Mouse (Mus musculus) spleen, embryonic (tissue): ENCODE measurements around the gene Slc38a8.

Experiments
- CTCF ChIA-PET: fragments of 350-600 bp; sonication (Branson Sonifier 250); formaldehyde crosslinking; loops from one replicate; lab custom pipeline; 2022; lab: Charles Lee

Gene Slc38a8

DNA sequence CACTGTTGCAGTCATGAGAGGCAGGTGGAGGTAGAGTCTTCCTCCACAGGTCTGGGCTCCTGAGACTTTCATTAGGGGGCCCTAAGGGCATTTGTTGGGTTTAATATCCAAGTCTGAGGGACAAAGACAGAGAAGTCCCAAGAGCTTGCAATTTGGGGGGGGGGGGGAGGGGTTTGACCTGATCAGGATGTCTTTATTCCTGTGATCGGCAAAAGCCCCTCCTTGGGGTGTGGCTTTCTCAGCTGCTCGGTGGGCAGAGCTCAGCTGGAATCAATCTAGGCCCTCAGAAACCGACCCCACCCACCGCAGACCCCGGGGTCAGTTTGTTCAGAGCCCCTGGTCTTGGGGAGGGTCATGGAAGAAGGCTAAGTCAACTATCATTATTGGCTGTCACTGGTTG is at the start of gene Slc38a8:
Slc38a8 (minus strand) TSS at position 101 of the 400 bp plus-strand sequence.
- CTCF ChIA-PET, result no interaction called here

DNA sequence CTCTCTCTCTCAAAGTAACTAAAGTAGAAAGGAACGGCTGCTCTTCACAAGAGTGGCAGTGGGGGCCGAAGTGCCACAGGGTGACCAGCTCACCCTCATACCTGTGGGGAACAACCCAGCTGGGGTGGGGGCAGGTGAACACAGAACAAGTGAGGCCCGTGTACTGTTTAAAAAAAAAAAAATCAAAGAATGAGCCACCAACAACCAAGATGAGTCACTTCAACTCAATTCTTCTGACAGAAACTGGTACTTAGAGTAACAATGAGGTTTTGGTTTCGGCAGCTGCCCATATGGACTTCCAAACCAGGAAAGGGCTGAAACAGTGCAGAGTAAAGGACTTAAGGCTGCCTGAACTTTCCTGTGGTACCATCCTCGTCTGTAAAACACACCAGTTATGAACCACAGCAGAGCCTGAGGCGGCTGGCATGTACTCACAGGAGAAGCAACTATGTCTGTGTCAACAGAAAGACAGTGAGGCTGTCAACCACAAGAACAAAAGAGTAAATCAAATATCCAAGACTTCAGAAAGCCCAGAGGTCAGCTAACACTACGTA is 47.1 kb upstream of the Slc38a8 start:
- CTCF ChIA-PET, result no interaction called here

DNA sequence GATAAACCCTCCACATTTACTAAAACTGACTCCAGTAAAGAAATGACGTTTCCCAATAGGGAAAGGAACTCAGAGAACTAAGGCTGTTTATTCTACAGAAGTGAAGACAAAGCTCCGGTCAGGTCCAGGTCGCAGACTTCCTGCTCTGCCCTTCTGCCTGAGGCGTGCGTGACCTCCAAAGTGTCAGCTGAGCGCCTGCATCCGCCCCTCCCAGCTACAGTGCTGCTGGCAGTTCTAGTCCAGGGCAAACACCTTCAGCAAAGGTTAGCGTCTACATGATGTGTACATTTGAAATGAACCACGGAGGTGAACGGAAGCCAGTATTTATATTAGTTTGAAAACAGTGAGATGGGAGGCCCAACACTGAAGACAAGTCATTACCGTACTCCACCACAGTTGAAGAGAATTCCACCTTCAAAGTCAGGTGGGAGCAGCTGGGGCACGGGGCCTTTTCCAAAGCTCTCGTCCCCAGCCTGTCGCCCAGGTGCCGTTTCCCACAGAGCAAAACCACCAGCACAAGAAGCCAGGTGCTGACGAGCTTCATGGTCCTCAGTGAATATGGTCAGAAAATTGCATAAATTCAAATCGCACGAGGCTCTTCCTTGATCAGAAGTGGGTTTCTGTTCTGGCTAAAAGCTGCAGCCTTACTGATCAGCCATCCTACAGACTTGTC is 45.7 kb upstream of the Slc38a8 start:
- CTCF ChIA-PET, result interaction anchor here (0.5 kb wide), 1 partner anchor 1011 kb away, joined by 17 read pairs; no protein-coding TSS in a partner anchor

DNA sequence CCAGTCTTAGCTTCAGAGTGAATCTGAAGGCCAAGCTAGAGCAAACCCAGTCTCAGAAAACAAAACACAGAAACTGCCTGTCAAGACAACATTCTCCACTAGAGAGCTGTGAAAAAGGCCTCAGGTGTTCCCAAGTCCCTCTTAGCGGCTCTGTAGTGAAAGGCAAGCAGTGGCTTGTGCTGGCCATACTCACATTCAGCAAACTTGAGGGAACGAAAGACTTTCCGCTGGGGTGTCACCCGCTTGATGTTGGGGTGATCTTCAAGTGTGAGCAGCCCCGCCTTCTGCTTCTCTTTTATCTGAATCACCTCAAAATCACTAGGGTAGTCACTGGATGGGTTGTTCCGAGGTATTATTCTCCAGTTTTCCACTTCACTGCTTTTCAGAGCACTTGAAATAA is 44.3 kb upstream of the Slc38a8 start:
- CTCF ChIA-PET, result no interaction called here

DNA sequence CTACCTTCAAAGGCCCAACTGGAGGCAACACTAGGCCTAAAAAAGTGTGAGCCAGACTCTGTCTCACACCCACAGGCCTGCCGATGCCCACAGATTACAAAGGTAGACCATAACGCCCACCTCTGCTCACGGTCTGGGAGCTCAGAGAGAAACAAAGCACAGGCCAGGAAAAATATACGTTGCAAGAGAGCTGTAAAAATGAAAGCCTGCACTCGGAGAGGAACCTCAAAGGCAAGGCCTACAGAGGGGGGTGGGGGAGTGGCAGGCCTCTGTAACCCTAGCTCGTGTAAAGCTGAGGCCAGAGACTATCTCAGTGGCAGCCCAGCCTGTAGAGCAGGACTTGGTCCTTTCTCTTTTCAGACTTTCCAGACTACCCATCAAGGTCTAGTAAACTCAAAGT is 43.7 kb upstream of the Slc38a8 start:
- CTCF ChIA-PET, result no interaction called here

DNA sequence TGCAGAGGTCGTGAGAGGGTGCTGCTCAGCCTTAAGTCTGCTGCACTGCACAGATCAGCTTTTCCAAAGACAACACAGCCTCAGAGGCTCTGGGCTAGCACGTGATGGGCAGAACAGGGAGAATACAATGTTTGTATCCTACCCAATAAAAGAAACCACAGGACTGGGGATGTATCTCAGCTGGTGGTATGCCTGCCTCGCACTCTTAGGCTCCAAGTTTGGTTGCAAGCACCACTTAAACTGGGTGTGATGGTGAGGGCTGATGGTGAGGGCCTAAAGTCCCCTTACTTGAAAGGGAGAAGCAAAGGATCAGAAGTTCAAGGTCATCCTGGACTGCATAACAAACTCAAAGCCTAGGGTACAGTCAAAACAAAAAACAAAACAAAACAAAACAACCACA is 43.1 kb upstream of the Slc38a8 start:
- CTCF ChIA-PET, result no interaction called here

DNA sequence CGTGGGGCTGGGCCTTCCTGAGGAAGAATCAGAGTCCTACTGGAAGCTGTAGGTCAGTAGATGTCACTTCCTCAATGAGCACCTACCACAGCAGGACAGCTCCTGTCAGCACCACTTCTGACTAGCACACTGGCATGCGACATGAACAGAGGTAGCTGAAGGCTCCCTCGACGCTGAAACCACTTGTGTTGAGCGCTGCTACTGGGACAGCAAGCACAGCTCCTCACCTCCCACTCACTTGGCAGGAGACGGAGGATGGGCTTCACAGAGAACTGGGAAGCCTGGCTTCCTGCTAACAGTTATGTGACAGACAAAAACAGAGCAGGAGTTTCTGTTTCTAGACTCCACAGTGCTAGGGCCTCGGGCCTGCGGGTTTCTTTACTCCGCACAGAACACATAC is 30.5 kb upstream of the Slc38a8 start:
- CTCF ChIA-PET, result interaction anchor here (0.6 kb wide), 1 partner anchor 93 kb away, joined by 3 read pairs; no protein-coding TSS in a partner anchor

DNA sequence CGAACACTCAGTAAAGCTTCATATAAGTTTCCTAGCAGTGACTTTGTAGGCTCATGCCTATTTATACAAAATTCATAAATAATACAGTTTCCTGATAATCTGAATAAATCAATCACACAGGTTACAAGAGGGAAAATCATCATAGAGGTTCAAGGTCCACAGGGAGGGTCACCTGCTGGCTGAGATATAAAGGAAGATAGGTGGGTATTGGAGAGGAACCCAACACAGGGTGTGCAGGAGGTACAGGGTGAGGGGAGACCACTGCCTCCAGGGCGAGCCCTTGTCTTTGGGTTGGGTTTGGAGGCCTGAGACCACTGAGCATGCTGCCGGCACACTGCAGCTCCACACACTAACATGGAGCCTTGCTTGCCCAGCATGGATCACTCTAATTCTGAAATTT is 29.9 kb upstream of the Slc38a8 start:
- CTCF ChIA-PET, result no interaction called here

DNA sequence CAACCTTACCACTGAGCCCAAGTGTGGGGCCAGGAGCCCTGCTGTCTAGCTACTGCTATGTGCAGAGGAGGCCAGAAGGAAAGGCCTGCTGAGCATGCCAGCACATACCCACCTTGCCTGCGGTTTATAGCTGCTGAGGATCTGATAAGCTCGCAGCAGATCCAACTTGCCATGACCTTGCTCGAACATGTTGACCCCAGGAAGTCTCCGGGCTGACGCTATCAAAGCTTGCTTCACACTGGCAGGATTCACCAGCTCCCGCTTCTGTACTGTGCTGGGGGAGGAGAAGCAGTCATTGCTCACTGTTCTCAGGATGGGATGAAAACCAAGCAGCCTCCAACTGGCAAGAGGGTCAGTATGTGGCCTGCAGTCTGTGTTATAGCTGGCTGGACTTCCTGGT is 29.4 kb upstream of the Slc38a8 start:
- CTCF ChIA-PET, result no interaction called here

DNA sequence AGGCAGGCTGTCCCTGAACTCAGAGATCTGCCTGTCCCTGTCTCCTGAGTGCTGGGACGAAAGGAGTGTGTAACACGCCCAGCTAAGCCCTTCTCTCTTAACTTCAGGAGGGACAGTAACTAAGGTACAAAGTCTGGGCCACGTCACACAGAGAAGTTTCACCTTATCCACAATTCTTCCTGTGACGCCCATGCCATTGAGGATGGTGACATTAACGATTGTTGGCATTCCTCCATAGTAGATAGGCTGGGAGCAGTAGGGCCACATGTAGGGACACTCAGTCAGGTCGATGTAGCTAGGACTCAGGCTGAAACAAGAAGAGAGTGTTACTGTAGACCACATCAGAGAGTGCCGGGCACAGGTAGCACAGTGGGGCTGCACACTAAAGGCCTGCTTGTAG is 27.3 kb upstream of the Slc38a8 start:
- CTCF ChIA-PET, result no interaction called here

DNA sequence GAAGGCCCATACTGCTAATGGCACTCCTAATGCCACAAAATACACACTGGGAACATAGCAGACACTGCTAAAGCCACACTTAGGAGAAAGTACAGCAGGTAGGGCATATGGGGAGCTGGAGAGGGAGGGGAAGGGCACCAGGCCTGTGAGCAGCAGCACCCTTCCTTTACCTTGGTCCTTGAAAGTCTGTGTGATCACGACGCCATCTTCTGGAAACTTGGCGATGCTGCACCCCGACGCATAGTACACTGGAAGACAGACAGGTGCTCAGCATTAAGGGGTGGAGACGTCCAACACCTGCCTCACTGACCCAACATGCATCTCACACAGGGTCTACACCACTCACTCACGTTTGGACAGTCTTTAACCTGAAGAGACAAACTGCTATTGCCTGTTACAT is 18.6 kb upstream of the Slc38a8 start:
- CTCF ChIA-PET, result no interaction called here

DNA sequence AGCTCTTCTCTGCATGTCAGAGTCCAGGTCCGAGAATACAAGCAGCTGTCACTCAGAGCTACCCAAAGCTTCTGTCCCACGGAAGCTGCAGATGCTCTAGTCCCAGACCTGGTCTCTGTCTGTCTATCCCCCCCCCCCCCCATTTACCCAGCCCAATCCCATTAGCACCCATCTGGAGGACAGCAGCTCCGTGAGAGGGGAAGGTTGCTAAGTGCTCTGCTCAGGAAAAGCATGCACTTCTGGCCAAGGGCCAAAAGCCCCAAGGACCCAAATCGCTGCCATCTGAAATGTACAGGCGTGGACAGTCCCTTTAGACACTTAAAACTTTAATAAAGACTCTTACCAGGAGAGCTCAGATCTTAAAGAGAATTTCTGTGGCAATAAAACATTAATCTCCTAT is 15.2 kb upstream of the Slc38a8 start:
- CTCF ChIA-PET, result interaction anchor here (0.8 kb wide), 1 partner anchor 102 kb away, joined by 3 read pairs; no protein-coding TSS in a partner anchor

DNA sequence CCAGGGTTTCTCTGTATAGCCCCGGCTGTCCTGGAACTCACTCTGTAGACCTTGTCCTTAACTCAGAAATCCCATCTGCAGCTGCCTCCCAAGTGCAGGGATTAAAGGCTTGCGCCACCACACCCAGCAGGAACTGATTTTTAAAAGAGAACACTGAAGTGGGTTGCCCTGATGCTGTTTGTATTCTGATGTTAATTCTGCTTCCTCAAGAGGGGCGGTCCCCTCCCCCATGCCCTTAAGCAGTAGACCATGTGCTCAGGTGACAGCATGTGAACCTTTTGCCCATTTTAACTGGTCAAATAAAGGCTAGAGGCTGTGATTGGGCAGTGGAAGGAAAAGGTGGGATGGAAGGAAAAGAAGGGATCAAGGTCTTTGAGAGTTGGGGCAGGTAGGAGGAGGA is 14.3 kb upstream of the Slc38a8 start:
- CTCF ChIA-PET, result no interaction called here

DNA sequence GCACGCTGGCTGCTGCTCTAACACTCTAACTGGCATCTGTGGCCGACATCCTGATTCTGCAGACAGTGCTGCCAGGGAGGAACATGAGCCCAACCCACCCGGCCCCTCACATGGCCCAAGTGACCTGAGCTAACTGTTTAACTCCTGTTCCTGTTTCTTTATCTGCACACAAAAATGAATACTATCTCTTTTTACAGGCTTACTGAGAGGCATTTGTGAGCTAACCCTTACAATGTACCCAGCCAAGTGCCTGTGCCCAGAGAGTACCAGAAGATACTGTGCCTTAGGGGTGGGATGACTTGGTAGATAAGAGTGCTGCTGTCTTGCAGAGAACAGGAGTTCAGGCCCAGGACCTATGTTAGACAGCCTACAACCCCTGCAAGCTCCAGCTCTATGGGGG is 13.4 kb upstream of the Slc38a8 start:
- CTCF ChIA-PET, result interaction anchor here (0.5 kb wide), 1 partner anchor 49 kb away, joined by 4 read pairs; no protein-coding TSS in a partner anchor

DNA sequence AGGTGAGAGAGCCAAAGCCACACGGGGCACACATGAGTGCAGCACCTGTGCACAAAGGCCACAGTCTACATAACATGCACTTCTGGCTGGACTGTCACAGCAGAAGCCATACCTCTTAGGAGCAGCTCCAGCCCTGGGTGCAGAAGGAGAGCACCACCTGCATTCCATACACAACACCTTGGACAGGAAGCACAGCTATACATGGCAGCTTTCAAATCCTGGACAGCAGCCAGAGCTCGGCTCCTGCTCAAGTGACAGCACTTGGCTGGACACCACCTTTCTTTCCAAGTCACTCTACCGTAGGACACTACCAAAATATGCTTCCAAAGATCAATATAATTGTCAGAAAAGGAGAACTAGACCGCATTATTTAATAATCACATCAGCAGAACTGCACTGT is 11.9 kb upstream of the Slc38a8 start:
- CTCF ChIA-PET, result no interaction called here

DNA sequence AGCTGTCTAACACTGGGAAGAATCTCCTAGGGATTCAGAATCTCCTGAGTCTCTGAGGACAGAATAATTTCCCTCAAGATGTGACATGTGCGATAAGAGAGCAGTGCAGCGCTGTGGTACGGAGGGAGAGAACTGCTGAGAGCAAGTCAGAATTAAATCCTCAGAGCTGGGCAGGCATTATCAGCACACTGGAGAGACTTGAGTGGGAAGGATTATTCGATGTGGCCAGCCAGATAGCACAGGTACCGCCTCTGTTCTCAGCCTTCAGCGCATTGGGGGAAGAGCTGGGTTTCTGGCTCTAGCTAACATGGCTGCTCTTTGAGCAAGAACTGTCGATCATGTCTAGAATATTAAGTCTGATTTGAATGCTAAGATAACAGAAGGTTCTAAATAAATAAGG is 10.2 kb upstream of the Slc38a8 start:
- CTCF ChIA-PET, result interaction anchor here (0.6 kb wide), 1 partner anchor 1168 kb away, joined by 4 read pairs; no protein-coding TSS in a partner anchor

DNA sequence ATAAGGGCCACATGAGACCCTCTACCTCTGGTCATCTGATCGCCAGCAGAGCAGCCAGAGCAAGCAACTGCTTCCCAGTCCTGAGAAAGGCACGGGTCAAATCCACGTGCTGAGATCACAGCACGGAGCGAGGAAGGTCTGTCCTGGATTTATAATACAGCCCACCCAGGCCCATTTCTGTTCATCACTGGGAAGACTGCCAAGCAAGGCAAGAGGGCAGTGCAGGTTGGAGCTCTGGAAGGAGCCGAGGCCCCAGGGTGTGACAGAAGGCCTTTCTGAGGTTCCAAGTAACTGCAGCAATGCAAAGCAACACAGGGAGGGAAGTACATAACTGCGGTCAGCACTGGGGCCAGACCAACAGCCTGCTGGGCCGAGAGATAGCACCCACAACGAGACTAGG is 9.0 kb upstream of the Slc38a8 start:
- CTCF ChIA-PET, result no interaction called here

DNA sequence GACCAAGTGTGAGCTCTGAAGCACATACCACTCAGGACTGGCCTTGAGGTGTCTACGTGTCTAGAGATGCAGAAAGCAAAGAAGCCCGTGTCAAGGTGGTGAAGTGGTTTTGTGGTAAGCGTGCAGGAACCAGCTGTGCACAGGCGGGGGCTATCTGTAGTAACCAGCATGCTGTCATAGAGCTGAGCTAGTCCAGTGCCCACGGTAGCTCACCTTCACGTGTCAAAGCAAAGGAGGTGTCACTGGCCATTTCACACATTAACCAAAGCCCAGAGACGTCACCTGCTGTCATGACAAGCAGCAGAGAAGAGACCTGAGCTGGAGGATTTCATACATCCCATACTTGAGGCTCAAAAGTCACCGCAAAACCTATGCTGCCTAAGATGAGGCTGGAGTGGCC is 4.6 kb upstream of the Slc38a8 start:
- CTCF ChIA-PET, result no interaction called here

DNA sequence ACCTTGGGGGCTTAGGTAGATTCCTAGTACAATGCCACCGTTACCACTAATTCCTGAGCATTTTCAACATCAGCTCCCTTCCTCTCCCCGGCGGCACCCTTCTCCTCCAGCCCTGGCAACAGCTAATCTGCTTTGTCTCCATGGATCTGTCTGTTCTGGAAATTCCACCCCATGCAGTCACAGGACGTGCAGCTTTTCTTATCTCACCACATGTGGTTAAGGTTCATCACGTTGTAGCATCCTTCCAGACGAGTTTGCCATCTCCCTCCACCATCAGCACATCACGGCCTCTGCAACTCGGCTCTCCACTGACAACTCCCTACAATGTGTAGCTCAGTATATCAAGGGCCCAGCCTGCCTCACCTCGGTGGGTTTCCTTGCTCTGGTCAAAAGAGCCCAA is 4.0 kb upstream of the Slc38a8 start:
- CTCF ChIA-PET, result no interaction called here

DNA sequence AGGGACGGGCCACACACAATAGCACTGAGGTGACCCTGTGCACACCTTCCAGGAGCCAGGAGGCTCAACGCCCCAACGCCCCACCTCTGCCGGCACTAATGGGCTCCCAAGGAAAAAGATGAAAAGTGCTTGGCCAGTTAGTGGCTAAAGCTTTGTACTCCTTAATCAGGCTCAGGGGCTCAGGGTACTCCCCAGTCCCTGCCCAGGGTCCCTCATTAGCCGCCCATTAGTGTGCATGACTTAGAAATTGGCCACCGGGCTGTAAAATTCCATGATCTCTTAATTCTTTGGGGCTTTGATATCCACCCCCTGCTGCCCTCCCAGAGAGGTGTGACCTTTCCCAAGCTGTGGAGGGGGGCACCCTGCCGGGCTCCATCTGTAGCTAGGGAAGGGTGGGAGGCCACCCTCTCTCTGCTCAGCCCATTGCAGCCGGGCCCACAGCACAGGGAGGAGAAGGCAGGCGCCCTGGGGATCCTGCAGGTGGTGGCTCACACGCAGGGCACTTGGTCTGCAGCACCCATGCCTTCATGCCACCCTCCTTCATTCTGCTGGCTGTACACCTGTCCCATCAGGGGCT is 1.8 kb upstream of the Slc38a8 start:
- CTCF ChIA-PET, result no interaction called here

DNA sequence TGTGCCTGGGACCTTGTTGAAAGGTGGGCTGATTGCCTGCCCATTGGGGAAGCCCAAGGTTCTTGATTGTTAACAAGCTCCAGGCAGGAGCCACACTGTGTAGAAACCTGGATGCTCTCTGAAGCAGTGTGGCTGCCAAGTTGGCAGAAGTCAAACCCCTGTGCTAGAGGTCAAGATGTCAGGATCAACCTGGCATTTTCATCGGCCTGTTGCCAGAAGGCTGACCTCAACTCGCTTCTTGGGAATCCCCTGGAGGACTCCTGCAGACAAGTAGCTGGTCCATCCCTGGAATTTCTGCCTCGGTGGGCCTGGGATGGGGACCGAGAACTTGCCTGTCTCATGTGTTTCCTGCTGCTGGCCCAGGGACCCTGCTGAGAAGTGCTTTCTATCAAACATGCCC is 613 bp upstream of the Slc38a8 start:
- CTCF ChIA-PET, result no interaction called here

DNA sequence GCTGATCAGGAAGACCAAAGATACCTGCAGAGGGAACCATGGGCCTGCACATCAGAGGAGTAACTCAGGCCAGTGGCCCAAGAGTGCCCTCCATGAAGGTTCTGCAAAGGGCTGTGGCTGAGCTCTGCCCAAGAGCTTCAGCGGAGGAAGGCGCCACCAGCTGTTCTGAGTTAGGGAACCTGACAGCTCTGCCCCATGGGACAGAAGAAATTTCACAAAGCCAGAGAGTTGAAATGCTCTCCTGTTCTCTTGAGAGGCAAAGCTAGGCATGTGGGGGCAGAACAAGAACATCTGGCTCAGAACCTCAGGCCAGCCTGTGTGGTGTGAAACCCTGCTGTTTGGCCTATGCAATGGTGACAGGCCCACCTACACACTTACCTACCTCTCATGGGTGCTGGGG is 1.7 kb downstream of the Slc38a8 start:
- CTCF ChIA-PET, result no interaction called here

DNA sequence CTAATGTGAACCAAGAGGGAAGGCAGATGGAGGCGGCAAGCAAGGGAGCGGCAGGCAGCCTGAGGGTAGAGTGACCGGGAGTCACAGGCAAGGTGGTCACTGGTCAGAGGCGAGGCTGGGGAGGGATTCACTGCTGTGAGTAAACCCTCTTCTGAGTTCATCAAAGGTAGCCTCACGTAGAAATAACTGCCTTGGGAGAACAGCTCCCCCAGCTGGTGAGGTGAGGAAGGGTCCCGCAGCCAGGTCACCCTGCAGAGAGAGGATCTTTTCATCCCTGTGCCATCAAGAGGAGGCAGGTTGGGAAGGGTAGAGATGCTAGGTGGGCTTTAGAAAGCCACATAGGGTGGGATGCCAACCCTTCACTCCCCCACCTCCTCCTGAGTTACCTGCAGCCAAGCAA is 4.7 kb downstream of the Slc38a8 start:
- CTCF ChIA-PET, result interaction anchor here (0.5 to 1.5 kb wide), 3 partner anchors 84 to 186 kb away, joined by 3 to 5 read pairs (median 4); no protein-coding TSS in a partner anchor
